Mouse (Mus musculus) heart, postnatal 0 days (tissue): Measurements from ENCODE around the gene Nkx3-2.

ENCODE experiments used
- CTCF ChIP-seq: IDR thresholded peaks from 2 replicates; pipeline ENCODE4 v1.5.1; 2016; ENCODE audit warnings: antibody characterized with exemption, control low read depth, low read depth
- EP300 ChIP-seq: IDR thresholded peaks from 2 replicates; pipeline ENCODE4 v1.6.1; 2016; ENCODE audit warnings: antibody characterized with exemption, low read depth

DNA sequence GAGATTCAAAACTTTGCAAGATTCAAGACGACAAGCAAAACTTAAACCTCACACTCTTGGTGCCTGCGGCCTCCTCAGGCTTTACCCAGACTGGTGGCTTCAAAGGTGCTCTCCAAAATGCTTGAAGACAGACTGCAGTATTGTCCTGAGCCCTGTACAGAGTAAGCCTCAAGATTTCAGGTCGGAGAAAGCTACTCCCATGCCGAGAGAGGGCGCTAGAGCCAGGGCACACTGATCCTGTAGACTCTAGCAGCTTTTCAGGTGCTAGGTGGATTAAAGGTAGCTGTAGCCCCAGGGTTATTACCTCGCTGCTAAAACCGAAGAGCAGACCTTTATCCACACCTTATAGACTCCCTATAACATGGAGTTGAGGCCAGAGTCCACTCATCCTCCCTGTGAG, 20.1 kb downstream of the Nkx3-2 start:
- TF ChIP-seq CTCF (no peak), EP300 (no peak)
